Mouse (Mus musculus): Measurements from ENCODE around the gene Pp2d1.

The Pp2d1 gene

DNA sequence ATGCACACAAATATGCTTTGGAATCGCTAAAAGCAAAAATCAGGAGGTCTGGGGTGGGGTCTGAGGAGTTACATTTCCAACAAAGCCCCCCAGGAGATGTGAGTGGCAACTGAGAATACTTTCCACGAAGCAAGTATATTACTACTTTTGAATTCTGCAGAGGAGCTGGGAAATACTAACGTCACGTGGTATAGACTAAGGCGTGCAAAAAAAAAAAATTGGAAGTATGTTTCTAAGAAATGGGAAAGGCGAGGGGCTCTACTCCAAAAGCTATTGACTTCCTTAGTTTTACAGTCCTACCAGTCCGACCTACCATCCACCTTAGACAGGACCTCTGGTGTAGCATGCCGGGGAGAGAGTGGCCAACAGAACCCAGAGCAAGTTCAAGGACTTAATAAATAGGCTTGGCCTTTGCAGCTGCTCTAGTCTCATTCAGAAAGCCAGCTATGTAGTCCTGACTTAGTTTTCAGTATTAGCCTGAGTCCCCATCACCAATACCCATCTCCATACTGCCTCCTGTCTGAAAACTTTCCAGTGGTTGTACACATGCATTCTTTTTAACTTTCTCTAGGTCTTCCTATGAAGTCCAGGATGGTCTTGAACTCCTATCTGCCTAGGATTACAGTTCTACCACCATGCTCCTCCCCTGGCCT, 29.6 kb upstream of the Pp2d1 start:
- TF ChIP-seq GATA4 (IDR thresholded peaks at IDR 0.05; ENCODE audit: insufficient replicate concordance, low read length), result no peak

- TF ChIP-seq GATA4 (IDR thresholded peaks at IDR 0.05; ENCODE audit: insufficient replicate concordance, low read length), result no peak
Observed at GRCm38 (mm10) chr17:53568118-53568517, 28.9 kb upstream of the Pp2d1 start.

DNA sequence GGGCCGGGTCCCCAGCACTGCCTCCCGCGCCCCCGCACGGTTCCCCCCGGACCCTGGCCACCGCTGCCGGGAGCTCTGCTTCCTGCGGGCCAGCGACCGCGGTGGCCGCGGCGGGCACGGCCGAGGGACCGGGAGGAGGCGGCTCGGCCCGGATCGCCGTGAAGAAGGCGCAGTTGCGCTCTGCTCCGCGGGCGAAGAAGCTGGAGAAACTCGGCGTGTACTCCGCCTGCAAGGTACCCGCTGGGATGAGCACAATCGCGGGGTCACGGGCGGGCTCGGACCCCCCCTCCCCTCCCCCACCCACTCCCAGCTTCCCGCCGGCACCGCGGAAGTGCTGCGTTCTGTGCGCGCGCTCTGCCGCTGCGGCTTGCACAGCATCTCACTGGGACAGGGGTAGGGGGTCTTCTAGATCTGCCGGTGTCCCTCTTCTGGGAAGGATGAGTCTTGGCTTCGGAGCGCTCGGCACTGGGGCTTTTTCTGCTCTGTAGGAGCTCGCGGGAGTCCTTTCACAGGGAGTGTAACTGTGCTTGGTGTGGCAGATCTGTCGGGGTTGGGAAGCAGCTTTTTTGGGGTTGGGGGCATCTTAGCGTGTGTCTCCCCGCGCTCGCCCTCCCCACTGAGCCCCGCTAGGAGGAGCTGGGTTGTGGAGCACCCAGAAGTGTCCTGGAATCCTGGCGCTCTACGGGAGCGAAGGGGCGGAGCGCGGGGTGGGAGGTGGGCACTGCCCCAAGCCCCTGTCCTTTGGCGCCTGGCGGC, 28.3 kb upstream of the Pp2d1 start:
- TF ChIP-seq GATA4 (IDR thresholded peaks at IDR 0.05; ENCODE audit: insufficient replicate concordance, low read length), result no peak

GRCm38 (mm10) chr17:53566919-53567345, 27.7 kb upstream of the Pp2d1 start:
- TF ChIP-seq GATA4 (IDR thresholded peaks at IDR 0.05; ENCODE audit: insufficient replicate concordance, low read length), result no peak

- no peak for TF ChIP-seq GATA4 (IDR thresholded peaks at IDR 0.05; ENCODE audit: insufficient replicate concordance, low read length)
Observed at GRCm38 (mm10) chr17:53566161-53566918, 27.1 kb upstream of the Pp2d1 start, which contains the start of gene Kat2b. Gene Kat2b, plus strand, starts transcription at chr17:53566861.

GRCm38 (mm10) chr17:53564837-53565236, 25.6 kb upstream of the Pp2d1 start:
- TF ChIP-seq GATA4 (IDR thresholded peaks at IDR 0.05; ENCODE audit: insufficient replicate concordance, low read length), result no peak

DNA sequence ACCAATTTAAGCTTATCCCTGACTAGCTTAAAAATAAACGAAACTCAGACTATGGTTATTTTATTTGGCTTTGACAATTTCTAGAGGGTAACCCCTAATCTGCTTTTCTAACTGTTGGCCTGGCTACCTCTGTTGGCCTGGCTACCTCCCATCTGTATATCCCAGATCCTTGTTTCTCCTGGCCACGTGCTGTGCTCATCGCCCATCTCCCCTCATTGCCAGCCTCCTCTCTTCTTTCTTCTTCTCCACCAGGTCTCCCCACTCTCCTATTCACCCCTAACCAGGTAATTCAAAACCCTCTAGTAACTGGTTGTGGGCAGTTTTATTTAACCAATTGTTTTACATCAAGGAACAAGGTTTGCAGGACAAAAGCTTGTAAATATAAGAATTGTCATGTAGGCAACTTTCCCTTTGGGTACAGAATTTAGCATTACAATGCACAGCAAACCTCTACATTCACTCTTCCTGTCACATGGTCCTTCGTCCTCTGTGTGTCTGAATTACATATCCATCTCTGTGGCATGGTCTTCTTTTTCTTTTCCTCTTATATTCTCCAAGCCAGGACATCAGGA, 22.3 kb upstream of the Pp2d1 start:
- TF ChIP-seq GATA4 (IDR thresholded peaks at IDR 0.05; ENCODE audit: insufficient replicate concordance, low read length), result no peak

GRCm38 (mm10) chr17:53559646-53560045, 20.4 kb upstream of the Pp2d1 start:
- no peak for TF ChIP-seq GATA4 (IDR thresholded peaks at IDR 0.05; ENCODE audit: insufficient replicate concordance, low read length)

GRCm38 (mm10) chr17:53557443-53557842, 18.2 kb upstream of the Pp2d1 start:
- no peak for TF ChIP-seq GATA4 (IDR thresholded peaks at IDR 0.05; ENCODE audit: insufficient replicate concordance, low read length)

DNA sequence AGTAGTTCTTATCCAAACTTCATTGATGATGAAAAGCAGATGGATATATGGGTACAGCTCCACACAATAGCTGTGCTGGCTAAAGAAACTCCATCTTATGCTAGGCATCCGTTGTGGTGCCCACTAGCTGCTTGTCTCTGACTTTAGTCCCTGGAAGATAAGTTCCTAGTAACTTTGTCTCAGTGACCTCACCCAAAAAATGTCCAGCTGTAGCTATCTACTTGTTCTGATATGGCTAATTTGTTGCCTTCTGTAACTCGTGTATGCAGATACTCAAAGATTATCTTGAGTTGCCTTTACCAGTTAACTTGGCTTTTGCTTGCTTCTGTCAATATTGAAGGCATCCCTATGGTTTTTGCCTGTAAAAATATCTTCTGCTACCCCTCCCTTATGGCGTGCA, 15.6 kb upstream of the Pp2d1 start:
- no peak for TF ChIP-seq GATA4 (IDR thresholded peaks at IDR 0.05; ENCODE audit: insufficient replicate concordance, low read length)

GRCm38 (mm10) chr17:53554088-53554487, 14.8 kb upstream of the Pp2d1 start:
- TF ChIP-seq GATA4 (IDR thresholded peaks at IDR 0.05; ENCODE audit: insufficient replicate concordance, low read length), result no peak

- TF ChIP-seq GATA4 (IDR thresholded peaks at IDR 0.05; ENCODE audit: insufficient replicate concordance, low read length), result no peak
Observed at GRCm38 (mm10) chr17:53551306-53552299, 12.4 kb upstream of the Pp2d1 start.

- no peak for TF ChIP-seq GATA4 (IDR thresholded peaks at IDR 0.05; ENCODE audit: insufficient replicate concordance, low read length)
Observed at GRCm38 (mm10) chr17:53543591-53544324, 4.5 kb upstream of the Pp2d1 start.

DNA sequence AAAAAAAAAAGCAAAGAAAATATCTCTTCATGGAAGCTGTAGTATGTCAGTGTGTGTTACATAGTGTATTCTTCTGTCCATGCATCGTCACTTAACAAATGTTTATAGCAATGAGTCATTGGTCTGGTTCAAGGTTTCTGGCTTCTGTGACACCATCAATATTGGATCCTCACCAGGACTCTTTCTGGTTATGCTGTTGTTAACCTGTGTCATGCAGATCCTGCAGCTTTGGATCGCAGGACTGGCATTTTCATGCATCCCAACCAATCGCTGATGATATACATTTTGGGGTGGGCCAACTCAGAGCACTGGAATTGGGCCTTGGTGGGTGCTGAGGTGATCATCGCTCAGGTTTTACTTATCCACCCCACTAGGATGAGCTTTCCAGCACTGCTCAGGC, 3.3 kb upstream of the Pp2d1 start:
- no peak for TF ChIP-seq GATA4 (IDR thresholded peaks at IDR 0.05; ENCODE audit: insufficient replicate concordance, low read length)

Measured in liver, adult (tissue).